Mouse (Mus musculus) T-cell, adult 2 months (primary cell): ENCODE data around the gene Mov10l1.

Experiments used
- DNase-seq: peaks from one replicate; pipeline ENCODE4 v3.0.0; 2022; ENCODE audit warnings: low spot score

The Mov10l1 gene

DNA sequence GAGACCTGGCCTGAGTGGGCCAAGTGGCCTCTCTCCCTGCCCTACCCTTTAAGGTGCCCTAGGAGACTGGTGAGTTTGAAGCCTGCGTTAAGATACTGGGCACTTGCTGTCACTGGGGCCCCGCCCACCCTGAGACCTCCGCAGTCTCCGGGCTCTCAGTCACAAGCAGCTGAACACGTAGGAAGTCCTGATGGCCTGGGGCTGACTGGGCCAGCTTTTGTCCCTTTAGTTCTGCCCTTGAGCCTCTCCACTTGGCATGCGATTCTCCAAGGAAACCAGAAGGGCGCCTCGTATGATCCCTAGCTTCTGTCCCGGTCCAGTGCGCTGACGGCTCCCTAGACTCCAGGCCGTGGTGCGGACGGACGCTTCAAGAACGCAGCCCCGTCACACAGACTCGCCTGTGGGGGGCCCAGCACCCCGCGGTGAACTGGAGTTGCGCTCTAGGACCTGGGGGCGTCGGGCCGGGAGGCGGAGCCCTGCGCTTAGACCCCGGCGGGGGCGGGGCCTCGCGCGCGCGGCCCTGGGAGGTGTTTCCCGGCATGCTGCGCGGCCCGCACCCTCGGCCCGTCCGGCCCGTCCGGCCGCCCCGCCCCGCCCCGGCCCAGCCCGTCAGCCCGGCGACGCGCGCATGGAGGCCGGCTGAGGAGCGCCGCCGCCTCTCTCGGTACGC is 92.9 kb downstream of the Mov10l1 start:
- peak; percentile 79 for DNase-seq

GRCm38 (mm10) chr15:89076156-89076731 is 93.5 kb downstream of the Mov10l1 start:
- DNase-seq = peak; percentile 11

DNA sequence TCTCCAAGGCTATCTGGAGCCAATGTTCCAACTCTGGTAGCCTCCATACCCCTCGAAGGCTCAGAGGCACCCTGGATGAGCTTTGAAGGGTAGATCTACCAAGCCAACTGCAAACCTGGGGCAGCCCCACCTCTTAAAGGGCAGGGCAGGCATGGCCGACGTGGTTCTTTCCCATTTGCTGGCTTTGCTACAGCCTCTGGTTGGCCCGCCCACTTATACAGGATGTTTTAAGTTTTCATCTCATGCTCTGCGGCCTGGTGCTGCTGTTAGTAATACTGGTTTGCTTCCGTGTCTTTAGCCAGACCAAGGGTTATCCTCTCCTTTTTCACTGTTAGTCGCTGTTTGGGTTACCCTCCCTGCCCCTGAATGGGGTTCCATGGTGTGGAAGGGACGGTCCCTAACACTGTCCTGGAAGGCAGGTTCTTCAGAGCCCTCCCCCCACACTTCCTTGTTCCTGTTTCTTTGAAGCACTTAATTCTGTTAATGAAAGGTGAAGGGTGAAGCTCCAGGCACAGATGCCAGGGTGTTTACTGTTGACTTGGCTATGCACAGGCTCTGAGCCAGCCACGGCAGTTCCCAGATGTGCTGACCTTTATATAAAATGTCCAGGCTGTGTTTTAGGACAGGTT is 95.6 kb downstream of the Mov10l1 start:
- DNase-seq = peak; percentile 81

GRCm38 (mm10) chr15:89083906-89084305 is 101.2 kb downstream of the Mov10l1 start:
- no peak for DNase-seq

GRCm38 (mm10) chr15:89084826-89085225 is 102.1 kb downstream of the Mov10l1 start:
- DNase-seq = no peak

DNA sequence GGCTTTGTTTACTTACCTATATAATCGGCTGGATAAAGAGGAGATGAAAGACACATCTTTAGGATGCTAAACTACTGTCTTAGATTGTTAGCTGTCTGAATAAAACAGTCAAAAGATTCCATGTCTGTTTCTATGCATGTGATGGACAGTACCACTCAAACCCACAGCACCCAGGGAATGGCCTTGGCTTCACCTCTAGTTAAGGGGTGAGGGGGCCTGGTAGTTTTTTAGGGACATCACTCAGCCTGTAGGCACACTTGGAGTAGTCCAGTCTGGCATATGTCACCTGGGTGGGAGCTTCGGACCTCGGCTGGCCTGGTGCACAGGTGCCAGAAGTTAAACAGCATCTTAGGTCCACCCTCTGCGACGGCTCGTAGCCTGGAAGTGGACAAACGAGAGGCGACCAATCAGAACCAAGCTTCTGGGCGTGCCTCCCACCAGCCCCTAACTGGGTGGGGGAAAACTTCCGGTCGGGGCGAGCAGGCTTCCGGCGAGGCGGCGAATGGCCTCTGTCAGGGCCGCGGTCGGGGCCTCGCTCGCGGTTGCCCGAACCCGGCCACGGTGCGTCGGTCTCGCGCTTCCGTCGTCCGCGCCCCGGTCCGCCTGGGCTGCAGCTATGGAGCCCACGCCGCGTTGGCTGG is 106.0 kb downstream of the Mov10l1 start, which contains the start of gene Selenoo:
Gene Selenoo (plus strand): TSS at position 478 of the 641 bp plus-strand sequence.
- peak; percentile 68 for DNase-seq

GRCm38 (mm10) chr15:89089248-89090051 is 106.7 kb downstream of the Mov10l1 start:
- no peak for DNase-seq

- no peak for DNase-seq
These were observed 108.0 kb downstream of the Mov10l1 start for GRCm38 (mm10) chr15:89090662-89091061.

DNA sequence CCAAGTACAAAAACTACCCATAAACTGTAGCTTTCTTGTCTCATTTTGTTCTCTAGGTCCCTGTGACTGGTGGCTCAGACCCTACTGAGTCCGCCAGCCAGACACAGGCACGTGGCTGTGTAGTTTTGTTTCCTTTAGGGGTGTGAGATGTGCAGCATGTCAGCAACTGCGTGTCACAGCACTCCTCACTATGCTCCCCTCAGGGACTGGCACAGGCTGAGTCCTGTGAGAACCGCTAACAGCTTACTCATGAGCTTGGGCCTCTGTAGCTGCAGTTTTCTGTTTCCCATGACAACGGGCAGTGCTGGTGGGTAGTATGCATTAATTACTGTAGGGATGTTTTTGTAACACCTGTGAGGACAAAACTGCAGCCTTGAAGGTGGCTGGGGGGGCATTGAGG is 109.5 kb downstream of the Mov10l1 start:
- no peak for DNase-seq

DNA sequence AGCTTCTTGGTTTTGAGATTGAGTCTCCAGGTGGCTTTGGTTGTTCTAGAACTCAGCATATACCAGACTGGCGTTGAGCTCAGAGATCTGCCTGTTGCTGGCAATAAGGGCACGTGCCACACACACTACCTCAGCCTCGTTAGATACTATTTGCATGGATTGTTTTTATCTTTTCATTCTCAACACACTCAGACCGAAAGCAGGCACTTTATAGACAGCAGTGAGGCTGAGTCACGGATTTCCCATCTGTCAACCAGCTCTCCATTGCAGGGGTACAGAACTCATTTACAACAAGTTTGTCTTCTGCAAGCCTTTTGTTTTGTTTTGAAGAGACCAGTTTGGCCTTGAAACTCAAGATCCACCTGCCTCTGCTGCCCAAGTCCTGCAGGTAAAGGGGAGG is 114.7 kb downstream of the Mov10l1 start:
- no peak for DNase-seq

DNA sequence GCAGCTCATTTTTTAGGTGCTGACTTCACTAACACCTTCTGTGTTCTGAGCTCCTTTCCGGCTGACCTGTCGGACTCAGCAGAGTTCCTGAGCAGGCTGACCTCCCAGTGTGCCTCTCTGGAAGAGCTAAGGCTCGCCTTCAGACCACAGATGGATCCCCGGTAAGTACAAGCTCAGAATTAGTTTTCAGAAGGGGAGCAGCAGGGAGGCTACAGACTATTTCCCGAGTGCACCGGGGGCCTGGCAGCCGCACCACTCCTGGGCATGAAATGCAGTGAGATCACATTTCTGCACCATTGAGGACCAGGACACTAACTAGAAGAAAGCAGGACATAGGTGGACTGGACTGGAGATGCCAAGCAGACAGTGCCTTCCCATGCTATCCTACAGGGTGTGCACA is 115.9 kb downstream of the Mov10l1 start:
- DNase-seq = no peak

DNA sequence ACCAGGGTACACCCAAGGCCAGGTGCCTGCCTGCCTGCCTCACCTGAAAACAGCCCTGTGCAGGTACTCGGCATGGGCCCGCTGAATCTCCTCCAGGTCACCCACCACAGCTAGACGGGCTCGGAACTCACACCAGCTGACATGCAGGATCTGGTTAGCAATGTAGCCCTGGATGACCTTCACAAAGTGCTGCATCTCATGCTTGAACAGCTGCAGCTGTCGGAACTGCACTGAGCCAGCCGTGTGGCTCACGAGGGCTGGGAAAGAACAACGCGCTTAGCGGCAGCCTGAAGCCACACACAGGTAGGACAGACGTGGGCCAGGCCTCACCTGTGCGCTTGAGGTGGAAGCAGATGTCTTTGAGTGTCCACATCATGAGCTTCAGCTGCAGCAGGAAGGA is 118.1 kb downstream of the Mov10l1 start:
- DNase-seq = no peak

DNA sequence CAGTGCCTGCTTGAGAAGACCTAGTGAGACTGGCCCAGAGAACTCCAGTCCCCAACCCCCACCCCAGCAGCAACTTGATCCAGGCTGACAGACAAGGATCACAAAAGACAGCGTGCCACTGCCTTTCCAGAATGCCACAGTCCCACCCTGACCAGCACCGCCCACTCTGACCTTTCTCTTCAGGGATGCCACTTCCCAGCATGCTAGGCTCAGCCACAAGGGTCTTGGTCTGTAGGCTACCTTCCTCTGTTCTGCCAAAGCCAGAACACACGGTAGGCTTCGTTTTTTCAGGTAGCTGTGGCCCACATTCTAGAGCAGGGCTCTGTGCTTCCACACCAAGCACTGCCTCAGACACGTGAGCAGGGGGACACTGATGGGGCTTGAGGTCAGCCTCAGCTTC is 119.9 kb downstream of the Mov10l1 start:
- DNase-seq = no peak

DNA sequence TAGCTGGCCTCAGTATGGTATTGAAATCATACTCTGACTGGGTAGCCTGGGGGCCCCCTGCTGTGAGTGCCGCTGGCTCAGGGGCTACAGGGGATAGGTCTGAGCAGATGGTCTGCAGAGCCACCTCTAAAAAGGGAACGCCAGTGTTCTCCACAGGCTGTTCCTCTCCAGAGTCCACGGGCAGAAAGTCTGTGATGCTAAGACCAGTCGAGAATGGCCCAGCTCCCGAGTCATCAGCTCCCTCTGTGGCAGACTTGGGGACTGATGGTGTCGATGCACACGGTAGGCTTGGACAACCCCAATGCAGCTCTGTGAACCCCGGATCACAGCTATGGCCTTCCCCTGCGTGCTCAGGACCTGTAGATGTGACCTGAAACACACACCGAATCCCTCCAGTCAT is 121.2 kb downstream of the Mov10l1 start:
- DNase-seq = no peak

DNA sequence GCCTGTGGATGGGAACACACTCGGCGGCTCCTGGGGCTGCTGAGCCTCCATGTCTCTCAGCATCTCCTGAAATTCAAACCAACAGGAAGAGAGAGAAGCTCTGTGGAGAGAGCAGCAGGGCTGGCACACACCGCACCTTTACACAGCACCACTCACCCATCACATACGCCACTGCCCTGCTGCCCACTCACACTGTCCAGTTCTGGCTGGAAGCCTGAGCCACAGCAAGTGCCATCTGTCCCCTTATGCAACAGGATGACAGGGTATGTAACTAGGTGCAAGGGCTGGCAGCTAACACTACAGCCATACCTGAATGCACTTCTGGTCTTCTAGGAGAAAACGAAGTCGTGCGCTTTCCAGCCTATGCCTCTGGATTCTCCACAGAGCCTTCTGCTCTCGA is 121.7 kb downstream of the Mov10l1 start:
- DNase-seq = no peak
